16 mouse cellular contexts compared by ENCODE assay signal in genomic region chr17:25756378-25757242, GRCm38 (mm10). TPM values are rescaled to one million over a fixed set of nuclear protein-coding genes. Genes with fewer than 3 reads are reported as not detected.
A peak's percentile ranks its signal among the peaks of the same experiment; 100 is the strongest.
DNase-seq lines count a peak whose midpoint lies in the region; ATAC-seq and TF ChIP-seq lines count a peak whose summit lies in the region.
"Had no signal": no experiment of that assay in that cellular context is flagged by ENCODE, and none has a peak within 500 bp of the region (broad histone marks: within the 10 kb centered on the region; RNA-seq: fewer than 3 reads in every experiment).

No protein-coding gene starts in this region.

- in situ Hi-C loops in ES-E14 (cut with MboI; ENCODE audit: low sequenced_read_pairs in 2 of 2, unreplicated experiment in 2 of 2): no loop called here

- H3K36me3 ChIP-seq in kidney, postnatal 0 days (ENCODE audit: insufficient read depth, low read length): no peaks in the 10 kb centered on the region
- H3K36me3 ChIP-seq in ES-E14 (ENCODE audit: control insufficient read depth, insufficient read depth, low read length, poor library complexity, severe bottlenecking) (no peaks in the 10 kb centered on the region), myocyte (ENCODE audit: control insufficient read depth, insufficient read depth) (no peaks in the 10 kb centered on the region)
- no peaks in the 10 kb centered on the region for H3K36me3 ChIP-seq in midbrain, postnatal 0 days (ENCODE audit: insufficient read depth, low read length)

- ATAC-seq in kidney, postnatal 0 days (replicated peaks; ENCODE audit: low FRiP score, low read depth): peak; percentile 34; the same call in 1 of the 2 replicates
- ATAC-seq in midbrain, postnatal 0 days (ENCODE audit: low FRiP score): no peak
- ATAC-seq: hindbrain, embryonic 16.5 days had no signal

- H3K9me3 ChIP-seq in kidney, postnatal 0 days (replicated peaks; ENCODE audit: low read length): no peaks in the 10 kb centered on the region
- no peaks in the 10 kb centered on the region for H3K9me3 ChIP-seq in ES-E14 (ENCODE audit: control insufficient read depth, insufficient read depth, low read depth, low read length)
- no peaks in the 10 kb centered on the region for H3K9me3 ChIP-seq in midbrain, postnatal 0 days (ENCODE audit: low read length)

- H3K27ac ChIP-seq in kidney, postnatal 0 days: no peak overlapping the region
- peak overlapping the region; percentile 82 for H3K27ac ChIP-seq in ES-E14 (ENCODE audit: insufficient read depth, low read depth, low read length, poor library complexity, severe bottlenecking)
- peak overlapping the region; percentile 76 for H3K27ac ChIP-seq in embryonic fibroblast, embryonic 13.5 days (ENCODE audit: insufficient read depth, low read length)
- H3K27ac ChIP-seq in midbrain, postnatal 0 days (ENCODE audit: low read depth, low read length): no peak overlapping the region

- TF ChIP-seq CTCF in kidney, postnatal 0 days (IDR thresholded peaks at IDR 0.05; ENCODE audit: low read depth): no peak
- TF ChIP-seq CTCF in embryonic fibroblast, embryonic 13.5 days (IDR thresholded peaks at IDR 0.05; ENCODE audit: borderline replicate concordance, insufficient read depth, low read length): no peak
- TF ChIP-seq CTCF in midbrain, postnatal 0 days (IDR thresholded peaks at IDR 0.05): no peak

- H3K27me3 ChIP-seq in kidney, postnatal 0 days (ENCODE audit: insufficient read depth, low read length): no peaks in the 10 kb centered on the region
- no peaks in the 10 kb centered on the region for H3K27me3 ChIP-seq in myocyte (ENCODE audit: control insufficient read depth, insufficient read depth, insufficient read length)
- no peaks in the 10 kb centered on the region for H3K27me3 ChIP-seq in midbrain, postnatal 0 days (ENCODE audit: insufficient read depth, low read length)

- H3ac ChIP-seq in myocyte (ENCODE audit: control insufficient read depth, insufficient read length): no peak overlapping the region

- no peak for TF ChIP-seq POLR2A in embryonic fibroblast, embryonic 13.5 days (IDR thresholded peaks at IDR 0.05; ENCODE audit: low read depth, low read length)
- no peak for TF ChIP-seq POLR2A in myocyte (IDR thresholded peaks at IDR 0.05; ENCODE audit: insufficient read length, low read depth)

- no peak for DNase-seq in kidney, postnatal 0 days (ENCODE audit: low spot score)
- no peak for DNase-seq in kidney, postnatal 4 days
- DNase-seq in ES-E14 (ENCODE audit: low read depth, low spot score): peak; percentile 39
- no peak for DNase-seq in midbrain, postnatal 0 days (ENCODE audit: low spot score)
- no peak for DNase-seq in ovary, postnatal 36 days (ENCODE audit: low spot score)
- no peak for DNase-seq in gastrocnemius, postnatal 14 days
- DNase-seq: adrenal gland, adult 8-10 months; cerebellum, adult 9-11 months; kidney, postnatal 36 days; right cerebral cortex, postnatal 14 days had no signal

- no peak overlapping the region for H3K4me3 ChIP-seq in kidney, postnatal 0 days (replicated peaks; ENCODE audit: low read depth, low read length)
- no peak overlapping the region for H3K4me3 ChIP-seq in ES-E14 (ENCODE audit: insufficient read depth in 1 of 2, low read depth in 1 of 2, low read length in 2 of 2, poor library complexity in 1 of 2, severe bottlenecking in 1 of 2)
- no peak overlapping the region for H3K4me3 ChIP-seq in embryonic fibroblast, embryonic 13.5 days (ENCODE audit: insufficient read depth, low read length)
- no peak overlapping the region for H3K4me3 ChIP-seq in myocyte
- no peak overlapping the region for H3K4me3 ChIP-seq in midbrain, postnatal 0 days (ENCODE audit: low read depth, low read length)

- no peaks in the 10 kb centered on the region for H3K79me2 ChIP-seq in myocyte (ENCODE audit: control insufficient read depth, insufficient read depth)

- no peak overlapping the region for H3K9ac ChIP-seq in kidney, postnatal 0 days (ENCODE audit: low read depth, low read length)
- peak overlapping the region; percentile 6 for H3K9ac ChIP-seq in ES-E14 (ENCODE audit: insufficient read depth, low read depth, low read length, poor library complexity, severe bottlenecking)
- H3K9ac ChIP-seq in midbrain, postnatal 0 days (replicated peaks; ENCODE audit: low read length, poor library complexity, severe bottlenecking): no peak overlapping the region

- 63% methylated on average over 9 of the region's 9 CpGs for WGBS in kidney, postnatal 0 days
- 81% methylated on average over 9 of the region's 9 CpGs for WGBS in midbrain, postnatal 0 days

- no peaks in the 10 kb centered on the region for H3K4me1 ChIP-seq in kidney, postnatal 0 days (replicated peaks; ENCODE audit: insufficient read depth, low read length)
- H3K4me1 ChIP-seq in ES-E14 (ENCODE audit: control insufficient read depth in 2 of 2, insufficient read depth in 2 of 2, low read length in 2 of 2, poor library complexity in 1 of 2): peaks cover 15 to 33% of the 10 kb centered on the region in 2 experiments
- H3K4me1 ChIP-seq in embryonic fibroblast, embryonic 13.5 days (ENCODE audit: control insufficient read depth, insufficient read depth, low read length): peaks cover 15% of the 10 kb centered on the region
- no peaks in the 10 kb centered on the region for H3K4me1 ChIP-seq in midbrain, postnatal 0 days (ENCODE audit: insufficient read depth, low read length)

- intact Hi-C loops in gastrocnemius, postnatal 14 days (cut with DNase I; ENCODE audit: low total_unique reads): no loop called here

- no peak overlapping the region for H3K4me2 ChIP-seq in kidney, postnatal 0 days (ENCODE audit: low read length)
- H3K4me2 ChIP-seq in myocyte (ENCODE audit: low read depth): peak overlapping the region; percentile 68
- no peak overlapping the region for H3K4me2 ChIP-seq in midbrain, postnatal 0 days (ENCODE audit: low read depth, low read length, poor library complexity, severe bottlenecking)

TF ChIP-seq in ES-E14, 5 proteins besides CTCF, POLR2A, EP300 and RAD21 (continues in another document):
- TF ChIP-seq CHD2 (IDR thresholded peaks at IDR 0.05; ENCODE audit: low read depth, low read length) (0 out of 2 replicates have a peak, but pooled peaks have one; percentile 38), HCFC1 (IDR thresholded peaks at IDR 0.05; ENCODE audit: borderline replicate concordance, insufficient read depth, low read length) (no peak), ZC3H11A (IDR thresholded peaks at IDR 0.05; ENCODE audit: borderline replicate concordance, low read depth, low read length) (no peak), ZNF384 (IDR thresholded peaks at IDR 0.05; ENCODE audit: low read depth, low read length) (no peak)

TF ChIP-seq in myocyte, 11 proteins besides CTCF, POLR2A, EP300 and RAD21:
- TF ChIP-seq USF1 (IDR thresholded peaks at IDR 0.05; ENCODE audit: low read depth) (peak; percentile 38), MYOD1 (IDR thresholded peaks at IDR 0.05; ENCODE audit: control insufficient read depth in 1 of 3, insufficient read length in 2 of 3, low read depth in 2 of 3) (peak in 2 of 3 experiments; percentile 11 to 63), MYOG (IDR thresholded peaks at IDR 0.05; ENCODE audit: control insufficient read depth in 1 of 3, insufficient read depth in 1 of 3, insufficient read length in 2 of 3, low read depth in 2 of 3) (peak in 1 of 3 experiments; percentile 62), TCF3 (IDR thresholded peaks at IDR 0.05; ENCODE audit: insufficient read length, low read depth) (no peak)
TF ChIP-seq in myocyte: peak in this region for 3.

RNA-seq across cellular contexts. Expression of gene Msln, which starts 2.4 kb away (rescaled TPM):
- polyA plus RNA-seq in kidney, postnatal 0 days (2015; fragmentation: Nextera tagmentation; extraction: Ambion mirVana): 6.6 and 9.6 TPM in 2 replicates
- total RNA-seq in ES-E14 (2012; rRNA removed): 7.5 and 16.0 TPM in 2 replicates
- polyA plus RNA-seq in embryonic fibroblast, embryonic 13.5 days (2011; ENCODE audit: insufficient read length, low read depth, missing spikeins): 2.3 and 3.3 TPM in 2 replicates
- 91.8 TPM for polyA plus RNA-seq in myocyte (2012; fragmentation: generic; extraction: Trizol)
- 0.52 and 1.6 TPM in 2 replicates for total RNA-seq in midbrain, postnatal 0 days (2014; rRNA removed)
- polyA plus RNA-seq in midbrain, postnatal 0 days (2015; fragmentation: Nextera tagmentation; extraction: Ambion mirVana): 2.2 and 3.6 TPM in 2 replicates
- total RNA-seq in gastrocnemius, postnatal 14 days (2021): under 1 TPM in 1 of 2 experiments, not detected in 1; 0.74 TPM
- total RNA-seq: MEL had no signal

RNA-seq across cellular contexts. Expression of gene Narfl, which starts 17.0 kb away (rescaled TPM):
- polyA plus RNA-seq in kidney, postnatal 0 days (2015; fragmentation: Nextera tagmentation; extraction: Ambion mirVana): 34.5 and 35.3 TPM in 2 replicates
- 27.0 and 32.7 TPM in 2 replicates for total RNA-seq in ES-E14 (2012; rRNA removed)
- 14.6 and 20.3 TPM in 2 replicates for polyA plus RNA-seq in embryonic fibroblast, embryonic 13.5 days (2011; ENCODE audit: insufficient read length, low read depth, missing spikeins)
- 31.4 TPM for polyA plus RNA-seq in myocyte (2012; fragmentation: generic; extraction: Trizol)
- total RNA-seq in midbrain, postnatal 0 days (2014; rRNA removed): 25.2 and 27.3 TPM in 2 replicates
- polyA plus RNA-seq in midbrain, postnatal 0 days (2015; fragmentation: Nextera tagmentation; extraction: Ambion mirVana): 25.1 and 27.2 TPM in 2 replicates
- 10 to 100 TPM; 27.7 to 28.8 TPM for total RNA-seq in gastrocnemius, postnatal 14 days (2021)

RNA-seq across cellular contexts. Expression of gene Mslnl, which starts 20.8 kb away (rescaled TPM):
- polyA plus RNA-seq in kidney, postnatal 0 days (2015; fragmentation: Nextera tagmentation; extraction: Ambion mirVana): not detected in 2 replicates
- total RNA-seq in ES-E14 (2012; rRNA removed): 0.27 and 0.58 TPM in 2 replicates
- not detected in 2 replicates for polyA plus RNA-seq in embryonic fibroblast, embryonic 13.5 days (2011; ENCODE audit: insufficient read length, low read depth, missing spikeins)
- not detected for polyA plus RNA-seq in myocyte (2012; fragmentation: generic; extraction: Trizol)
- not detected in 2 replicates for total RNA-seq in midbrain, postnatal 0 days (2014; rRNA removed)
- not detected in 2 replicates for polyA plus RNA-seq in midbrain, postnatal 0 days (2015; fragmentation: Nextera tagmentation; extraction: Ambion mirVana)
- not detected for total RNA-seq in gastrocnemius, postnatal 14 days (2021)
- total RNA-seq: heart, adult 18-20 months; neutrophil, adult 5-6 weeks had no signal
- polyA plus RNA-seq: hindbrain, embryonic 16.5 days had no signal

RNA-seq across cellular contexts. Expression of gene Haghl, which starts 28.9 kb away (rescaled TPM):
- 79.9 and 80.0 TPM in 2 replicates for polyA plus RNA-seq in kidney, postnatal 0 days (2015; fragmentation: Nextera tagmentation; extraction: Ambion mirVana)
- total RNA-seq in ES-E14 (2012; rRNA removed): 14.5 and 29.5 TPM in 2 replicates
- 18.1 and 23.8 TPM in 2 replicates for polyA plus RNA-seq in embryonic fibroblast, embryonic 13.5 days (2011; ENCODE audit: insufficient read length, low read depth, missing spikeins)
- 29.8 TPM for polyA plus RNA-seq in myocyte (2012; fragmentation: generic; extraction: Trizol)
- total RNA-seq in midbrain, postnatal 0 days (2014; rRNA removed): 149 and 156 TPM in 2 replicates
- polyA plus RNA-seq in midbrain, postnatal 0 days (2015; fragmentation: Nextera tagmentation; extraction: Ambion mirVana): 206 and 228 TPM in 2 replicates
- total RNA-seq in gastrocnemius, postnatal 14 days (2021): 10 to 100 TPM; 13.9 to 16.1 TPM

RNA-seq across cellular contexts. Expression of gene Rpusd1, which starts 29.1 kb away (rescaled TPM):
- polyA plus RNA-seq in kidney, postnatal 0 days (2015; fragmentation: Nextera tagmentation; extraction: Ambion mirVana): 14.9 and 16.5 TPM in 2 replicates
- total RNA-seq in ES-E14 (2012; rRNA removed): 7.6 and 8.7 TPM in 2 replicates
- polyA plus RNA-seq in embryonic fibroblast, embryonic 13.5 days (2011; ENCODE audit: insufficient read length, low read depth, missing spikeins): 10.0 and 13.0 TPM in 2 replicates
- 13.0 TPM for polyA plus RNA-seq in myocyte (2012; fragmentation: generic; extraction: Trizol)
- 8.0 and 10.5 TPM in 2 replicates for total RNA-seq in midbrain, postnatal 0 days (2014; rRNA removed)
- 26.7 and 33.3 TPM in 2 replicates for polyA plus RNA-seq in midbrain, postnatal 0 days (2015; fragmentation: Nextera tagmentation; extraction: Ambion mirVana)
- total RNA-seq in gastrocnemius, postnatal 14 days (2021): 1 to 10 TPM; 3.4 to 3.8 TPM

Comparison
In these comparisons a context has a peak if more than half of its experiments do, and no peak if none do; other contexts are left out.
1. H3K27ac ChIP-seq: peak in ES-E14 (single experiment) and embryonic fibroblast, embryonic 13.5 days (single experiment); none in kidney, postnatal 0 days (single experiment) and midbrain, postnatal 0 days (single experiment).